13 mouse cellular contexts compared by ENCODE assay signal in genomic region chr9:83926302-83926701, GRCm38 (mm10). TPM values are rescaled to one million over a fixed set of nuclear protein-coding genes. Genes with fewer than 3 reads are reported as not detected.
A peak's percentile ranks its signal among the peaks of the same experiment; 100 is the strongest.
DNase-seq lines count a peak whose midpoint lies in the region; ATAC-seq and TF ChIP-seq lines count a peak whose summit lies in the region.
"Had no signal": no experiment of that assay in that cellular context is flagged by ENCODE, and none has a peak within 500 bp of the region (broad histone marks: within the 10 kb centered on the region; RNA-seq: fewer than 3 reads in every experiment).

No protein-coding gene starts in this region.

- no peaks in the 10 kb centered on the region for H3K4me1 ChIP-seq in lung, postnatal 0 days (ENCODE audit: insufficient read depth, low read depth, low read length)

- H3K36me3 ChIP-seq in lung, postnatal 0 days (ENCODE audit: insufficient read depth, low read length): no peaks in the 10 kb centered on the region
- H3K36me3 ChIP-seq: embryonic facial prominence, embryonic 10.5 days; heart, embryonic 13.5 days; hindbrain, embryonic 12.5 days had no signal

- TF ChIP-seq CTCF in left cerebral cortex, adult 2 months (IDR thresholded peaks at IDR 0.05): no peak
- TF ChIP-seq CTCF in lung, postnatal 0 days (IDR thresholded peaks at IDR 0.05): no peak

- no peaks in the 10 kb centered on the region for H3K27me3 ChIP-seq in lung, postnatal 0 days (replicated peaks; ENCODE audit: insufficient read depth, low read length)
- H3K27me3 ChIP-seq: forebrain, embryonic 13.5 days; heart, embryonic 13.5 days; hindbrain, embryonic 12.5 days had no signal

- TF ChIP-seq EP300 in lung, postnatal 0 days (IDR thresholded peaks at IDR 0.05): no peak

- H3K27ac ChIP-seq in left cerebral cortex, adult 2 months: no peak overlapping the region
- no peak overlapping the region for H3K27ac ChIP-seq in lung, postnatal 0 days (ENCODE audit: low read length)
- H3K27ac ChIP-seq: embryonic facial prominence, embryonic 10.5 days; forebrain, embryonic 13.5 days; heart, embryonic 13.5 days; hindbrain, embryonic 12.5 days had no signal

- intact Hi-C loops in left cerebral cortex, adult 2 months (cut with DNase I): loop anchor here (5.0 kb wide), 1 partner anchor 119 kb away; the partner anchor contains the start of gene Elovl4

- H3K9ac ChIP-seq in lung, postnatal 0 days (replicated peaks; ENCODE audit: low read depth): no peak overlapping the region
- H3K9ac ChIP-seq: hindbrain, embryonic 12.5 days had no signal

- no peak overlapping the region for H3K4me2 ChIP-seq in lung, postnatal 0 days (replicated peaks; ENCODE audit: low read depth, low read length)

- no peak for ATAC-seq in lung, postnatal 0 days
- no peak for ATAC-seq in megakaryocyte progenitor cell, adult 5-6 weeks (replicated peaks; ENCODE audit: poor library complexity)
- ATAC-seq: forebrain, embryonic 13.5 days had no signal

- 80% methylated on average over 5 of the region's 5 CpGs for WGBS in lung, postnatal 0 days

- peak overlapping the region; percentile 75; the same call in 1 of the 2 replicates for H3K4me3 ChIP-seq in left cerebral cortex, adult 2 months
- no peak overlapping the region for H3K4me3 ChIP-seq in lung, postnatal 0 days (ENCODE audit: low read depth, low read length)

- H3K9me3 ChIP-seq in lung, postnatal 0 days (ENCODE audit: low read length): no peaks in the 10 kb centered on the region
- H3K9me3 ChIP-seq: embryonic facial prominence, embryonic 10.5 days; forebrain, embryonic 13.5 days; heart, embryonic 13.5 days; hindbrain, embryonic 12.5 days had no signal

- DNase-seq in left cerebral cortex, adult 2 months (ENCODE audit: extremely low spot score in 1 of 2, low spot score in 2 of 2): no peak
- DNase-seq in left cerebral cortex, adult 18-20 months (ENCODE audit: low spot score in 2 of 2): no peak
- peak; percentile 23 for DNase-seq in lung, postnatal 36 days
- no peak for DNase-seq in lung, postnatal 0 days (ENCODE audit: low spot score)
- DNase-seq in brain, adult 2 months (ENCODE audit: low read depth, low spot score): peak; percentile 13
- DNase-seq in induced T-regulatory cell, adult 2 months (ENCODE audit: low read depth): peak; percentile 11
- DNase-seq: gastrocnemius, postnatal 25 days; heart, postnatal 4 days had no signal

RNA-seq across cellular contexts. Expression of gene Bckdhb, which starts 1.4 kb away (rescaled TPM):
- total RNA-seq in left cerebral cortex, adult 2 months (2021): 10 to 100 TPM; 39.7 to 41.9 TPM
- 10 to 100 TPM; 38.8 to 41.7 TPM for total RNA-seq in left cerebral cortex, adult 18-20 months (2021)
- polyA plus RNA-seq in lung, postnatal 0 days (2015; fragmentation: Nextera tagmentation; extraction: Ambion mirVana): 11.8 and 12.5 TPM in 2 replicates
- 25.7 and 34.8 TPM in 2 replicates for total RNA-seq in megakaryocyte progenitor cell, adult 5-6 weeks (2015)
- 20.5 and 22.3 TPM in 2 replicates for total RNA-seq in megakaryocyte progenitor cell, adult 5-6 weeks (2017)

Comparison
In these comparisons a context has a peak if more than half of its experiments do, and no peak if none do; other contexts are left out.
1. DNase-seq: peak in lung, postnatal 36 days (single experiment), brain, adult 2 months (single experiment) and induced T-regulatory cell, adult 2 months (single experiment); none in left cerebral cortex, adult 2 months (0 of 2), left cerebral cortex, adult 18-20 months (0 of 2) and lung, postnatal 0 days (single experiment).